Mouse (Mus musculus) CH12.LX (cell line): Measurements from ENCODE around the gene Cspg4. TPM values are rescaled to one million over a fixed set of nuclear protein-coding genes. Genes with fewer than 3 reads are reported as not detected.
A peak's percentile ranks its signal among the peaks of the same experiment; 100 is the strongest.

ENCODE experiments used
- DNase-seq: peaks from one replicate; pipeline ENCODE4 v3.0.0-alpha.2; 2013; ENCODE audit errors: extremely low read depth
- H3K27ac ChIP-seq: 2 replicates; pipeline ENCODE4 v1.5.1; 2012; ENCODE audit warnings: low read depth, mild to moderate bottlenecking, control low read depth, moderate library complexity; ENCODE audit not compliant: insufficient read depth
- H3K27me3 ChIP-seq: replicated peaks from 2 replicates; pipeline ENCODE3; 2012; ENCODE audit warnings: inconsistent platforms
- H3K36me3 ChIP-seq, 2 experiments: replicated peaks in 1 of 2; 2 replicates each; pipeline versions ENCODE3 to v1.6.1; 2012; ENCODE audit warnings: inconsistent platforms in 1 of 2, low read length in 1 of 2, mild to moderate bottlenecking in 1 of 2, mixed read lengths in 1 of 2, moderate library complexity in 1 of 2; ENCODE audit not compliant: control insufficient read depth in 1 of 2, insufficient read depth in 1 of 2
- H3K4me1 ChIP-seq, 2 experiments: 2 replicates each; pipeline ENCODE4 v1.6.1; 2012; ENCODE audit warnings: inconsistent platforms in 1 of 2, moderate library complexity in 1 of 2; ENCODE audit not compliant: insufficient read depth in 2 of 2, control insufficient read depth in 1 of 2
- H3K4me2 ChIP-seq: 2 replicates; pipeline ENCODE4 v1.6.1; 2012; ENCODE audit warnings: low read depth, mild to moderate bottlenecking, control low read depth; ENCODE audit not compliant: poor library complexity, insufficient read depth, severe bottlenecking
- H3K4me3 ChIP-seq, 3 experiments: fragments of 150-350 bp in 1 of 3; sonication (generic) in 1 of 3; replicated peaks in 1 of 3; 2 replicates each; pipeline versions ENCODE3 to v1.5.1; 2011 to 2012; ENCODE audit warnings: low read depth in 2 of 3, low read length in 2 of 3, mild to moderate bottlenecking in 2 of 3, moderate library complexity in 2 of 3, control low read depth in 1 of 3, improper control_type of control experiment in 1 of 3, inconsistent platforms in 1 of 3, mixed read lengths in 1 of 3; ENCODE audit not compliant: poor library complexity in 1 of 3
- H3K79me2 ChIP-seq: replicated peaks from 2 replicates; pipeline ENCODE4 v1.6.1; 2012; ENCODE audit warnings: mild to moderate bottlenecking, moderate library complexity; ENCODE audit not compliant: control insufficient read depth, poor library complexity, insufficient read depth, severe bottlenecking; ENCODE audit errors: extremely low read depth
- H3K9ac ChIP-seq: 2 replicates; pipeline ENCODE4 v1.6.1; 2012; ENCODE audit warnings: low read depth, mild to moderate bottlenecking, control low read depth, moderate library complexity; ENCODE audit not compliant: insufficient read depth
- H3K9me3 ChIP-seq: replicated peaks from 2 replicates; pipeline ENCODE3; 2012; ENCODE audit warnings: low read length, inconsistent platforms, mixed read lengths
- BHLHE40 ChIP-seq: IDR thresholded peaks from 2 replicates; pipeline ENCODE4 v1.6.1; 2011; ENCODE audit warnings: mild to moderate bottlenecking, low read depth, low read length, improper control_type of control experiment
- CTCF ChIP-seq, 2 experiments: IDR thresholded peaks in 1 of 2; conservative IDR thresholded peaks in 1 of 2; 2 replicates each; pipeline ENCODE4 v1.5.1; 2011 to 2012; ENCODE audit warnings: low read depth in 2 of 2, low read length in 2 of 2, improper control_type of control experiment in 1 of 2, inconsistent platforms in 1 of 2, mild to moderate bottlenecking in 1 of 2, moderate library complexity in 1 of 2
- ELF1 ChIP-seq: IDR thresholded peaks from 2 replicates; pipeline ENCODE4 v1.6.1; 2014; ENCODE audit warnings: low read depth, mild to moderate bottlenecking, inconsistent platforms, low read length, improper control_type of control experiment
- GABPA ChIP-seq: IDR thresholded peaks from 2 replicates; pipeline ENCODE4 v1.6.1; 2012; ENCODE audit warnings: low read depth, low read length, improper control_type of control experiment, inconsistent platforms; ENCODE audit not compliant: insufficient replicate concordance
- HCFC1 ChIP-seq: IDR thresholded peaks from 2 replicates; pipeline ENCODE4 v1.6.1; 2012; ENCODE audit warnings: low read depth, mild to moderate bottlenecking, inconsistent platforms, low read length, improper control_type of control experiment
- JUN ChIP-seq: IDR thresholded peaks from 2 replicates; pipeline ENCODE4 v1.6.1; 2011; ENCODE audit warnings: low read depth, mild to moderate bottlenecking, low read length, improper control_type of control experiment, moderate library complexity; ENCODE audit not compliant: insufficient read depth
- KAT2A ChIP-seq: IDR thresholded peaks from 2 replicates; pipeline ENCODE4 v1.6.1; 2012; ENCODE audit warnings: low read length, improper control_type of control experiment, inconsistent platforms; ENCODE audit not compliant: insufficient replicate concordance
- MAFK ChIP-seq: IDR thresholded peaks from 2 replicates; pipeline ENCODE4 v1.6.1; 2011; ENCODE audit warnings: low read length, improper control_type of control experiment; ENCODE audit not compliant: insufficient replicate concordance
- MAX ChIP-seq: IDR thresholded peaks from 2 replicates; pipeline ENCODE4 v1.6.1; 2011; ENCODE audit warnings: low read length, improper control_type of control experiment
- MAZ ChIP-seq: IDR thresholded peaks from 2 replicates; pipeline ENCODE4 v1.6.1; 2012; ENCODE audit warnings: low read depth, mild to moderate bottlenecking, inconsistent platforms, low read length, improper control_type of control experiment, moderate library complexity
- MEF2A ChIP-seq: IDR thresholded peaks from 2 replicates; pipeline ENCODE4 v1.6.1; 2014; ENCODE audit warnings: low read depth, mild to moderate bottlenecking, inconsistent platforms, low read length, improper control_type of control experiment, borderline replicate concordance
- MXI1 ChIP-seq: IDR thresholded peaks from 2 replicates; pipeline ENCODE4 v1.6.1; 2011; ENCODE audit warnings: mild to moderate bottlenecking, low read depth, low read length, improper control_type of control experiment
- MYC ChIP-seq: IDR thresholded peaks from 2 replicates; pipeline ENCODE4 v1.6.1; 2011; ENCODE audit warnings: low read depth, mild to moderate bottlenecking, improper control_type of control experiment, low read length
- NELFE ChIP-seq: IDR thresholded peaks from 2 replicates; pipeline ENCODE4 v1.6.1; 2011; ENCODE audit warnings: low read depth, low read length, improper control_type of control experiment
- NRF1 ChIP-seq: IDR thresholded peaks from 2 replicates; pipeline ENCODE4 v1.6.1; 2014; ENCODE audit warnings: low read depth, mild to moderate bottlenecking, inconsistent platforms, low read length, improper control_type of control experiment, moderate library complexity
- POLR2A ChIP-seq: IDR thresholded peaks from 2 replicates; pipeline ENCODE4 v1.6.1; 2011; ENCODE audit warnings: low read depth, mild to moderate bottlenecking, improper control_type of control experiment, low read length
- RAD21 ChIP-seq: IDR thresholded peaks from 2 replicates; pipeline ENCODE4 v1.6.1; 2011; ENCODE audit warnings: low read depth, mild to moderate bottlenecking, low read length, improper control_type of control experiment, moderate library complexity
- SIN3A ChIP-seq: IDR thresholded peaks from 2 replicates; pipeline ENCODE4 v1.6.1; 2012; ENCODE audit warnings: low read length, improper control_type of control experiment, inconsistent platforms
- SMC3 ChIP-seq: IDR thresholded peaks from 2 replicates; pipeline ENCODE4 v1.6.1; 2011; ENCODE audit warnings: low read depth, low read length, improper control_type of control experiment
- TBP ChIP-seq: conservative IDR thresholded peaks from 2 replicates; pipeline ENCODE4 v1.6.1; 2011; ENCODE audit warnings: low read depth, low read length, improper control_type of control experiment
- TCF12 ChIP-seq: IDR thresholded peaks from 2 replicates; pipeline ENCODE4 v1.6.1; 2014; ENCODE audit warnings: low read depth, mild to moderate bottlenecking, inconsistent platforms, low read length, improper control_type of control experiment
- UBTF ChIP-seq: IDR thresholded peaks from 2 replicates; pipeline ENCODE4 v1.6.1; 2012; ENCODE audit warnings: low read depth, mild to moderate bottlenecking, inconsistent platforms, low read length, improper control_type of control experiment, moderate library complexity
- USF2 ChIP-seq: conservative IDR thresholded peaks from 2 replicates; pipeline ENCODE4 v1.6.1; 2011; ENCODE audit warnings: low read depth, low read length, improper control_type of control experiment
- ZC3H11A ChIP-seq: IDR thresholded peaks from 2 replicates; pipeline ENCODE4 v1.6.1; 2012; ENCODE audit warnings: low read depth, mild to moderate bottlenecking, inconsistent platforms, low read length, improper control_type of control experiment
- ZKSCAN1 ChIP-seq: IDR thresholded peaks from 2 replicates; pipeline ENCODE4 v1.6.1; 2012; ENCODE audit warnings: low read depth, inconsistent platforms, low read length, improper control_type of control experiment, borderline replicate concordance
- ZMIZ1 ChIP-seq: IDR thresholded peaks from 2 replicates; pipeline ENCODE4 v1.6.1; 2012; ENCODE audit warnings: low read depth, mild to moderate bottlenecking, inconsistent platforms, low read length, improper control_type of control experiment
- dilution Hi-C: fragments of 300-500 bp; cut with MboI; formaldehyde crosslinking; loops from 2 replicates; pipeline ENCODE4 v1.14.3; 2020; ENCODE audit warnings: low sequenced_read_pairs; ENCODE audit not compliant: extremely low pct_unique_long_range_greater_than_20kb, extremely low pct_ligation_motif_present
- in situ Hi-C: fragments of 300-500 bp; cut with MboI; formaldehyde crosslinking; loops from 3 replicates; pipeline ENCODE4 v1.14.3; 2019; ENCODE audit warnings: low sequenced_read_pairs, low pct_ligation_motif_present, low pct_unique_long_range_greater_than_20kb, mixed read lengths
- polyA plus RNA-seq: library from polyadenylated mRNA; unstranded; fragments of >175 nt; gene quantifications from 2 replicates; pipeline ENCODE4 v1.2.1, GENCODE M21; 2012; ENCODE audit warnings: low read depth; ENCODE audit not compliant: insufficient read length
- total RNA-seq, 2 experiments: library from RNA; depleted of rRNA; stranded (reverse); fragments of 300-350 nt in 1 of 2; fragments of >200 nt in 1 of 2; gene quantifications; 2 replicates each; pipeline ENCODE4 v1.2.3; 2012 to 2014

Gene Cspg4
- total and polyA plus RNA-seq, 3 experiments = 0.06 to 0.08 TPM; not detected in 1

DNA sequence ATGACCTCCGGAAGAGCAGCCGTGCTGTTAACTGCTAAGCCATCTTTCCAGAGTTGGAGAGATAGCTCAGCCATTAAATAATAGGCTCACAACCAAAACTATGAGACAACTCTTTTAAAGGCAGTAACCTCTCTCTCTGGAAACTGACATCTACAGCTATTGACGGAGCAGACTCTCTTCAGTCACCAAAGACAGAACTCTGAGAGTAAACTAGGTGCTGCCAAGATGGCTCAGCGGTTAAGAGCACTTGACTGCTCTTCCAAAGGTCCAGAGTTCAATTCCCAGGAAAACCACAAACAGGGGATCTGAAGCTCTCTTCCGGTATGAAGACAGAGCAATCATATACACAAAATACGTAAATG is 72.0 kb downstream of the Cspg4 start:
- no peak for DNase-seq
- dilution Hi-C loops = no loop called here
- peak overlapping the region; percentile 81 for H3K9ac ChIP-seq
- peaks cover 28% of the 10 kb centered on the region for H3K79me2 ChIP-seq
- in situ Hi-C loops = loop anchor here (5.0 kb wide), 2 partner anchors 35 to 205 kb away; no protein-coding TSS in a partner anchor
- H3K4me3 ChIP-seq = peak overlapping the region; percentile 61 to 99 (median 74)
- H3K9me3 ChIP-seq = peaks cover 5% of the 10 kb centered on the region
- peak overlapping the region; percentile 67 for H3K4me2 ChIP-seq
- TF ChIP-seq USF2 (no peak), TBP (peak; percentile 91; the same call in 1 of the 2 replicates), MAFK (no peak), MXI1 (no peak), RAD21 (no peak)
- TF ChIP-seq, all 38 proteins: peak for 1
- no peak overlapping the region for H3K27ac ChIP-seq
- H3K4me1 ChIP-seq = peaks cover 5 to 23% of the 10 kb centered on the region in 2 experiments
- H3K36me3 ChIP-seq = peaks cover 0 to 24% of the 10 kb centered on the region in 2 experiments
- H3K27me3 ChIP-seq = peaks cover 3% of the 10 kb centered on the region

DNA sequence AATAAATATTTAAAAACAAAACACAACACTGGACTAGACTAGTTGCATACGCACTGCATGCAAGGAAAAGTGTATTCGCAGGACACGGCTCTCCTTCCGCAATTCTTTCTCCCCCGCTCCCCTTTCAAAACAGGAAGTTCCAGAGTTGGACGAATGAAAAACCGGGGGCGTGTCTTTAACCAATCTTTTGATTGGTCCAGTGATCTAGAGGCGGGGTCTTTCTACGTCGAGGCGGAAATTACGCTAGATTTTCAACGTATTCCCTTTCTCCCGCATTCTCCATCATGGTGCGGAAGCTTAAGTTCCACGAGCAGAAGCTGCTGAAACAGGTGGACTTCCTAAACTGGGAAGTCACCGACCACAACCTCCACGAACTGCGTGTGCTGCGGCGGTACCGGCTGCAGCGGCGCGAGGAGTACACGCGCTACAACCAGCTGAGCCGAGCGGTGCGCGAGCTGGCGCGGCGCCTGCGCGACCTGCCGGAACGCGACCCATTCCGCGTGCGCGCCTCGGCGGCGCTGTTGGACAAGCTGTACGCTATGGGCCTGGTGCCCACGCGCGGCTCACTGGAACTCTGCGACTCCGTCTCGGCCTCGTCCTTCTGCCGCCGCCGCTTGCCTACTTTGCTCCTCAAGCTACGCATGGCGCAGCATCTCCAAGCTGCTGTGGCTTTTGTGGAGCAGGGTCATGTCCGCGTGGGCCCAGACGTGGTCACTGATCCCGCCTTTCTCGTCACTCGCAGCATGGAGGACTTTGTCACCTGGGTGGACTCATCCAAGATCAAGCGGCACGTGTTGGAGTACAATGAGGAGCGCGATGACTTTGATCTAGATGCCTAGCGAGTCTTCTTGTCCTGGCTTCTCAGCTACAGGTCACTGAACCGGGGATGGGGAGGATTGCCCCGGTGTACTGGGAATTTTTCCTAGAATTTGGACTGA is 72.7 kb downstream of the Cspg4 start, which contains the start of gene Imp3:
Gene Imp3, plus strand, starts transcription at position 253 of the 938 bp plus-strand sequence.
- dilution Hi-C loops (no loop called here), in situ Hi-C loops (loop anchor here (5.0 kb wide), 2 partner anchors 35 to 205 kb away; no protein-coding TSS in a partner anchor)
- Histone ChIP-seq H3K27ac (peak within 1 kb of the TSS; percentile 52), H3K79me2 (peaks cover 28% of the 10 kb centered on the region), H3K9ac (peak within 1 kb of the TSS; percentile 95), H3K27me3 (peaks cover 2% of the 10 kb centered on the region), H3K4me2 (peak within 1 kb of the TSS; percentile 84), H3K36me3 (peaks cover 0 to 29% of the 10 kb centered on the region in 2 experiments), H3K4me3 (peak within 1 kb of the TSS; percentile 74 to 99 (median 99)), H3K9me3 (peaks cover 5% of the 10 kb centered on the region), H3K4me1 (peaks cover 5 to 23% of the 10 kb centered on the region in 2 experiments)
- peak; percentile 97 for DNase-seq
- TF ChIP-seq ZMIZ1 = peak; percentile 80
- no peak for TF ChIP-seq GABPA
- TF ChIP-seq ZKSCAN1 = no peak
- 0 out of 2 replicates have a peak, but pooled peaks have one; percentile 51 for TF ChIP-seq KAT2A
- TF ChIP-seq JUN = no peak
- TF ChIP-seq TCF12 = no peak; the same call in 1 of the 2 replicates
- TF ChIP-seq ZC3H11A = no peak
- no peak for TF ChIP-seq UBTF
- peak; percentile 88 for TF ChIP-seq MXI1
- TF ChIP-seq MEF2A = 0 out of 2 replicates have a peak, but pooled peaks have one; percentile 6
- peak; percentile 83 for TF ChIP-seq NRF1
- TF ChIP-seq MAZ = no peak
- TF ChIP-seq MAX = peak; percentile 82
- peak; percentile 94 for TF ChIP-seq NELFE
- peak; percentile 86 for TF ChIP-seq TBP
- peak; percentile 90 for TF ChIP-seq MYC
- TF ChIP-seq ELF1 = peak; percentile 96
- TF ChIP-seq HCFC1 = peak; percentile 75
- peak; percentile 96 for TF ChIP-seq SIN3A
- peak in 1 of 2 experiments; percentile 36; a peak in 2 of 4 replicates for TF ChIP-seq CTCF (conservative IDR thresholded peaks at IDR 0.05 in 1 of 2, IDR thresholded peaks at IDR 0.05 in 1 of 2; ENCODE audit: low read depth in 2 of 2, low read length in 2 of 2)
- peak; percentile 22; the same call in 1 of the 2 replicates for TF ChIP-seq BHLHE40
- no peak for TF ChIP-seq SMC3
- peak; percentile 84 for TF ChIP-seq POLR2A
